ENCODE assay signal across 17 mouse cellular contexts in the genomic region with DNA sequence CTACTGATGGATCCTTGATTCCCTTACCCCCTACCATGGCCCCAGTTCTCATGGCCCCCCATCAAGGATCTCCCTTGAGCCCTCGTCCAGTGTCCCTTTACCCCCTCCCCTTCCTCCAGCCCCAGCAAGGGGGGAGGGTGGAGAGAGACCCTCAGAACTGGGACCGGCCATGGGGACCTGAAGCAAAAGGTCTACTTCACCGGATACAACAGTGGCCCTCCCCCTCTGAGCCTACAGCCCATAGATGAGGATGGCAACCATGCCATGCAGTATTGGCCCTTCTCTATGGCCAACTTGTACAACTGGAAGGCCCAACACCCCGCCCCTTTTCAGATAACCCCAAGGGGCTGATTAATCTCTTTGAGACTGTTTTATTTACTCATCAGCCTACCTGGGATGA.
"Had no signal": no experiment of that assay in that cellular context is flagged by ENCODE, and none has a peak within 500 bp of the region (broad histone marks: within the 10 kb centered on the region; RNA-seq: fewer than 3 reads in every experiment).

No protein-coding gene starts in this region.

- H3K27me3 ChIP-seq: lung, embryonic 15.5 days; megakaryocyte, embryonic 14.5 days; midbrain, embryonic 12.5 days; midbrain, embryonic 15.5 days; neural tube, embryonic 12.5 days; stomach, embryonic 15.5 days had no signal

- H3K27ac ChIP-seq: lung, embryonic 15.5 days; macrophage; midbrain, embryonic 12.5 days; midbrain, embryonic 15.5 days; neural tube, embryonic 12.5 days; stomach, embryonic 15.5 days; stomach, postnatal 0 days had no signal

- DNase-seq: liver, postnatal 0 days; lung, adult 2 months; lung, postnatal 14 days; lung, postnatal 36 days; right cerebral cortex, postnatal 14 days; thymus, adult 2 months; thymus, postnatal 25 days; thymus, postnatal 4 days had no signal

- H3K36me3 ChIP-seq: lung, embryonic 15.5 days; midbrain, embryonic 12.5 days; midbrain, embryonic 15.5 days; neural tube, embryonic 12.5 days; stomach, embryonic 15.5 days had no signal

- H3K9me3 ChIP-seq: lung, embryonic 15.5 days; midbrain, embryonic 12.5 days; midbrain, embryonic 15.5 days; neural tube, embryonic 12.5 days; stomach, embryonic 15.5 days had no signal

- H3K4me3 ChIP-seq: lung, embryonic 15.5 days; megakaryocyte, embryonic 14.5 days; midbrain, embryonic 12.5 days; midbrain, embryonic 15.5 days; neural tube, embryonic 12.5 days; stomach, embryonic 15.5 days had no signal

- H3K4me1 ChIP-seq: lung, embryonic 15.5 days; megakaryocyte, embryonic 14.5 days; midbrain, embryonic 12.5 days; midbrain, embryonic 15.5 days; neural tube, embryonic 12.5 days; stomach, embryonic 15.5 days had no signal

- H3K9ac ChIP-seq: liver, postnatal 0 days; lung, embryonic 15.5 days; midbrain, embryonic 12.5 days; midbrain, embryonic 15.5 days; neural tube, embryonic 12.5 days; stomach, embryonic 15.5 days had no signal

- ATAC-seq: liver, postnatal 0 days; lung, postnatal 0 days; midbrain, embryonic 15.5 days had no signal

- H3K4me2 ChIP-seq: lung, embryonic 15.5 days; midbrain, embryonic 12.5 days; midbrain, embryonic 15.5 days; neural tube, embryonic 12.5 days; stomach, embryonic 15.5 days had no signal
